11 mouse cellular contexts compared by ENCODE assay signal in the genomic region with DNA sequence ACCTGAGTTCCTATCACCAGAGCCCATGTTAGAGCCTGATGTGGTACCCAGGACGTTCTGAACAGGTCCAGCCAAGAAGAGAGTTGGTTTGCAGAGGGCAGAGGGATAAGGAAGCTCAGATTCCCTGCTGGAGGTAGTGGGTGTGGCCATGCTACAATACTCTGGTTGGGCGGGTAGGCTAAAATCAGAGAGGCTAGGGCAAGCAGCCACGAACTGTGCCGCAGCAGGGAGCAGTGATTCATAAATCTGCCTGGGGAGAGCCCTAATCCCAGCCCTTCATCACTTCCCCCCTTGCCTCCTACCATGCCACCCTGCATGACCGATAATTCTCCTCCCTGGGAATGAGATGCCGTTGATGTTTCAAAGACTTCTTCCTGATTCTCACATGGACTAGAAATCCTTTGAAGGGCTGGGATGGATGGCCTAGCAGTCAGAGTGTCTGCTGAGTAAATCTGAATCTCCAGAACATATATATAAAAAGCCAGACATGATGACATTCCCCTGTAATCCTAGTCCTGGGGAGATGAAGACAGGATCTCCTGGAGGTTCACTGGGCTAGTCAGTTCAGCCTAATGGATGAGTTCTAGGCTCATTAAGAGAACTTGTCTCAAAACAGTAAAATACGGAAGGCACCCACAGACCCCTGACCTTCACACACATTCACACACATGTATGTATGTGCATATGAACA. TPM values are rescaled to one million over a fixed set of nuclear protein-coding genes. Genes with fewer than 3 reads are reported as not detected.
DNase-seq lines count a peak whose midpoint lies in the region; ATAC-seq lines count a peak whose summit lies in the region.
"Had no signal": no experiment of that assay in that cellular context is flagged by ENCODE, and none has a peak within 500 bp of the region (broad histone marks: within the 10 kb centered on the region; RNA-seq: fewer than 3 reads in every experiment).

No protein-coding gene starts in this region.

- peaks cover 40% of the 10 kb centered on the region for H3K4me1 ChIP-seq in kidney, embryonic 15.5 days

- no peaks in the 10 kb centered on the region for H3K27me3 ChIP-seq in kidney, embryonic 15.5 days
- H3K27me3 ChIP-seq: neural tube, embryonic 13.5 days had no signal

- no peak overlapping the region for H3K27ac ChIP-seq in kidney, embryonic 15.5 days
- H3K27ac ChIP-seq: neural tube, embryonic 13.5 days had no signal

- no peaks in the 10 kb centered on the region for H3K9me3 ChIP-seq in kidney, embryonic 15.5 days (replicated peaks)
- H3K9me3 ChIP-seq: neural tube, embryonic 13.5 days had no signal

- WGBS in kidney, embryonic 15.5 days = 23% methylated on average over 7 of the region's 7 CpGs

- peak; percentile 57 to 65 for DNase-seq in cerebellum, adult 18-20 months
- DNase-seq in kidney, postnatal 14 days = no peak
- peak; percentile 55 for DNase-seq in Muller cell, postnatal 12 days (ENCODE audit: inconsistent ontology term)
- peak; percentile 71 for DNase-seq in gastrocnemius, adult 18-20 months (ENCODE audit: low spot score)
- DNase-seq in thymus, postnatal 36 days = no peak
- no peak for DNase-seq in ovary, adult 18-20 months (ENCODE audit: low spot score)
- DNase-seq: left cerebral cortex, postnatal 4 days had no signal

- no peaks in the 10 kb centered on the region for H3K36me3 ChIP-seq in kidney, embryonic 15.5 days
- H3K36me3 ChIP-seq: neural tube, embryonic 13.5 days had no signal

- no peak overlapping the region for H3K9ac ChIP-seq in kidney, embryonic 15.5 days
- H3K9ac ChIP-seq: neural tube, embryonic 13.5 days had no signal

- no peak overlapping the region for H3K4me3 ChIP-seq in kidney, embryonic 15.5 days (replicated peaks)
- H3K4me3 ChIP-seq: neural tube, embryonic 13.5 days had no signal

- no peak for ATAC-seq in cerebellum, adult (ENCODE audit: insufficient number of reproducible peaks, low FRiP score, low TSS enrichment)
- 0 out of 2 replicates have a peak, but pooled peaks have one; percentile 17 for ATAC-seq in kidney, embryonic 15.5 days (replicated peaks; ENCODE audit: low FRiP score)

- H3K4me2 ChIP-seq in kidney, embryonic 15.5 days = no peak overlapping the region
- H3K4me2 ChIP-seq: midbrain, embryonic 11.5 days; neural tube, embryonic 13.5 days had no signal

RNA-seq across cellular contexts. Expression of gene Tarbp1, which starts 57.6 kb away (rescaled TPM):
- 3.6 and 3.7 TPM in 2 replicates for polyA plus RNA-seq in kidney, embryonic 15.5 days (2015; fragmentation: Nextera tagmentation; extraction: Ambion mirVana)
- total RNA-seq in gastrocnemius, adult 18-20 months (2021) = 1 to 10 TPM; 4.3 to 5.5 TPM

Comparison
In these comparisons a context has a peak if more than half of its experiments do, and no peak if none do; other contexts are left out.
1. DNase-seq: peak in cerebellum, adult 18-20 months (2 of 2), Muller cell, postnatal 12 days (single experiment) and gastrocnemius, adult 18-20 months (single experiment); none in kidney, postnatal 14 days (single experiment), thymus, postnatal 36 days (0 of 2) and ovary, adult 18-20 months (single experiment).